Mouse (Mus musculus) layer of hippocampus, postnatal 36 days (tissue): ENCODE data around the gene Bmyc. TPM values are rescaled to one million over a fixed set of nuclear protein-coding genes. Genes with fewer than 3 reads are reported as not detected.
A peak's percentile ranks its signal among the peaks of the same experiment; 100 is the strongest.
"Not testable (repeated sequence)": the region's sequence is repeated elsewhere in the genome, so short reads cannot be mapped to it uniquely, and the experiment has no call there.

Source experiments
- DNase-seq, 2 experiments: peaks; one replicate each; pipeline ENCODE4 v3.0.0; 2022
- total RNA-seq, 2 experiments: library from RNA; stranded (reverse); gene quantifications; 2 replicates each; pipeline ENCODE4 v1.2.3; 2021

Bmyc gene
- total RNA-seq, result 10 to 100 TPM; 82.1 to 87.9 TPM

- peak; percentile 88 to 90 for DNase-seq
Observed at GRCm38 (mm10) chr2:25706643-25707481, at the start of gene Bmyc. Bmyc (plus strand) TSS chr2:25706739.

- no peak for DNase-seq
Observed at GRCm38 (mm10) chr2:25657246-25657645, 49.3 kb upstream of the Bmyc start.

GRCm38 (mm10) chr2:25657652-25658051 is 48.9 kb upstream of the Bmyc start, which contains the start of gene Lcn5:
Lcn5 (plus strand) TSS chr2:25657952.
- no peak for DNase-seq

- no peak for DNase-seq
Observed at GRCm38 (mm10) chr2:25660279-25660678, 46.3 kb upstream of the Bmyc start.

- DNase-seq, result no peak
Observed at GRCm38 (mm10) chr2:25661245-25661970, 45.1 kb upstream of the Bmyc start.

- peak; percentile 19 to 32 for DNase-seq
Observed at GRCm38 (mm10) chr2:25663511-25663910, 43.0 kb upstream of the Bmyc start.

GRCm38 (mm10) chr2:25664125-25664524 is 42.4 kb upstream of the Bmyc start:
- no peak for DNase-seq

- DNase-seq, result no peak
Observed at GRCm38 (mm10) chr2:25666516-25666915, 40.0 kb upstream of the Bmyc start.

GRCm38 (mm10) chr2:25676486-25676885 is 30.1 kb upstream of the Bmyc start, which contains the start of gene Lcn6:
Lcn6 (plus strand) TSS chr2:25676786.
- no peak for DNase-seq

GRCm38 (mm10) chr2:25679559-25679958 is 27.0 kb upstream of the Bmyc start:
- DNase-seq, result no peak

- DNase-seq, result no peak
Observed at GRCm38 (mm10) chr2:25682426-25682825, 24.1 kb upstream of the Bmyc start, which contains the start of gene Lcn10. Lcn10 (plus strand) TSS chr2:25682726.

GRCm38 (mm10) chr2:25686941-25687340 is 19.6 kb upstream of the Bmyc start:
- DNase-seq, result no peak

- peak; percentile 33 to 47 for DNase-seq
Observed at GRCm38 (mm10) chr2:25694605-25695004, 11.9 kb upstream of the Bmyc start.

- DNase-seq, result no peak
Observed at GRCm38 (mm10) chr2:25696951-25697350, 9.6 kb upstream of the Bmyc start.

- DNase-seq, result no peak
Observed at GRCm38 (mm10) chr2:25698696-25699095, 7.8 kb upstream of the Bmyc start.

- not testable (repeated sequence) for DNase-seq
Observed at GRCm38 (mm10) chr2:25699743-25700142, 6.8 kb upstream of the Bmyc start, which contains the start of gene Obp2a. Obp2a (plus strand) TSS chr2:25700043.

- no peak for DNase-seq
Observed at GRCm38 (mm10) chr2:25701001-25701400, 5.5 kb upstream of the Bmyc start.

GRCm38 (mm10) chr2:25703706-25704105 is 2.8 kb upstream of the Bmyc start:
- no peak for DNase-seq

- DNase-seq, result peak; percentile 19 to 27
Observed at GRCm38 (mm10) chr2:25708121-25708520, 1.6 kb downstream of the Bmyc start.

GRCm38 (mm10) chr2:25709056-25709455 is 2.5 kb downstream of the Bmyc start:
- DNase-seq, result not testable (repeated sequence)

GRCm38 (mm10) chr2:25709791-25710190 is 3.3 kb downstream of the Bmyc start:
- DNase-seq, result not testable (repeated sequence)

- not testable (repeated sequence) for DNase-seq
Observed at GRCm38 (mm10) chr2:25711641-25712040, 5.1 kb downstream of the Bmyc start.

GRCm38 (mm10) chr2:25717222-25717621 is 10.7 kb downstream of the Bmyc start:
- DNase-seq, result no peak
